Mouse (Mus musculus) cerebellum, adult 2 months (tissue): ENCODE results near the gene Snx13. TPM values are rescaled to one million over a fixed set of nuclear protein-coding genes. Genes with fewer than 3 reads are reported as not detected.

Experiments
- DNase-seq, 2 experiments: peaks; one replicate each; pipeline ENCODE4 v3.0.0; 2021
- H3K27ac ChIP-seq: fragments of 200-500 bp; 2 replicates; pipeline ENCODE4 v1.5.1; 2012; ENCODE audit warnings: low read length, control low read depth, inconsistent platforms; ENCODE audit not compliant: insufficient read depth
- H3K27me3 ChIP-seq: fragments of 200-500 bp; 2 replicates; pipeline ENCODE4 v1.6.1; 2012; ENCODE audit warnings: inconsistent platforms, mild to moderate bottlenecking, low read length, moderate library complexity; ENCODE audit not compliant: control insufficient read depth, insufficient read depth
- H3K4me1 ChIP-seq: fragments of 200-500 bp; 2 replicates; pipeline ENCODE4 v1.6.1; 2011; ENCODE audit warnings: low read length; ENCODE audit not compliant: control insufficient read depth, insufficient read depth
- H3K4me3 ChIP-seq: fragments of 200-500 bp; replicated peaks from 2 replicates; pipeline ENCODE3; 2011; ENCODE audit warnings: mild to moderate bottlenecking, low read depth, low read length, control low read depth; ENCODE audit not compliant: insufficient read depth
- CTCF ChIP-seq: fragments of 200-500 bp; IDR thresholded peaks from 2 replicates; pipeline ENCODE4 v1.5.1; 2011; ENCODE audit warnings: low read depth, mild to moderate bottlenecking, control low read depth, low read length, moderate library complexity, borderline replicate concordance; ENCODE audit not compliant: insufficient read depth
- POLR2A ChIP-seq: fragments of 200-500 bp; IDR thresholded peaks from 2 replicates; pipeline ENCODE4 v1.6.1; 2011; ENCODE audit warnings: low read length, control low read depth, borderline replicate concordance; ENCODE audit not compliant: insufficient read depth
- WGBS: fragments of 180-500 bp; shearing (Covaris S2); methylation state at CpG from one replicate; pipeline ENCODE4 v1.1.7; 2018; 5-methylcytosine and 5-hydroxymethylcytosine counted together
- polyA plus RNA-seq: library from polyadenylated mRNA; depleted of rRNA; stranded (reverse); fragments of >200 nt; gene quantifications from 2 replicates; pipeline ENCODE4 v1.2.3, GENCODE M21; 2012

Snx13 gene
- polyA plus RNA-seq, 1 experiment = 27.8 TPM

GRCm38 (mm10) chr12:35038668-35039570, 8.1 kb upstream of the Snx13 start:
- no peak overlapping the region; the same call in 1 of the 2 replicates for H3K27ac ChIP-seq
- no peak for DNase-seq
- H3K4me3 ChIP-seq = no peak overlapping the region
- TF ChIP-seq POLR2A (no peak), CTCF (no peak)
- H3K27me3 ChIP-seq = no peaks in the 10 kb centered on the region
- WGBS = 46% methylated on average over 14 of the region's 14 CpGs
- H3K4me1 ChIP-seq = no peaks in the 10 kb centered on the region

- Histone ChIP-seq H3K27me3 (no peaks in the 10 kb centered on the region), H3K27ac (no peak overlapping the region), H3K4me1 (no peaks in the 10 kb centered on the region), H3K4me3 (no peak overlapping the region)
- no peak for TF ChIP-seq POLR2A
- TF ChIP-seq CTCF = no peak
- no peak for DNase-seq
- 92% methylated on average over 5 of the region's 5 CpGs for WGBS
Measured at GRCm38 (mm10) chr12:35039571-35039936, 7.4 kb upstream of the Snx13 start.

DNA sequence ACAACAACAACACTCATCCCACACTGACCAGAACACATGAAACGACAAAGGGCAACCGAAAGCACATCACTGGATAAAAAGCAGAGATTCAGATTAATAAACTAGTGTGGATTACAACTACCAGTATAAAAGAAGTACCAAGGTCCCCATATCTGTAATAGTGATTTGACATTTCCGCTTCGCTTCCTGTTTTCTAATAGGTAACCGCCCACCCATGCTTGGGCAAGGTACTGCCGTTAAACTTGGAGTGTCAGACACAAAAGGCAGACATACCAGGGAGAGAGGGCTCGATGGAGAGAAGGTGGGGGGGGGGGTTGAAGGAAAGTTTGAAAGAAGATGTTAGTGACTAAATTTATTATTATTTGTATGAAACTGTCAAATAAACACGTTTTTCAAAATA, 5.0 kb upstream of the Snx13 start:
- no peak for DNase-seq
- no peak for TF ChIP-seq POLR2A
- no peak for TF ChIP-seq CTCF
- Histone ChIP-seq H3K4me1 (no peaks in the 10 kb centered on the region), H3K27me3 (no peaks in the 10 kb centered on the region), H3K4me3 (no peak overlapping the region), H3K27ac (no peak overlapping the region)
- WGBS = 76% methylated on average over 8 of the region's 8 CpGs

DNA sequence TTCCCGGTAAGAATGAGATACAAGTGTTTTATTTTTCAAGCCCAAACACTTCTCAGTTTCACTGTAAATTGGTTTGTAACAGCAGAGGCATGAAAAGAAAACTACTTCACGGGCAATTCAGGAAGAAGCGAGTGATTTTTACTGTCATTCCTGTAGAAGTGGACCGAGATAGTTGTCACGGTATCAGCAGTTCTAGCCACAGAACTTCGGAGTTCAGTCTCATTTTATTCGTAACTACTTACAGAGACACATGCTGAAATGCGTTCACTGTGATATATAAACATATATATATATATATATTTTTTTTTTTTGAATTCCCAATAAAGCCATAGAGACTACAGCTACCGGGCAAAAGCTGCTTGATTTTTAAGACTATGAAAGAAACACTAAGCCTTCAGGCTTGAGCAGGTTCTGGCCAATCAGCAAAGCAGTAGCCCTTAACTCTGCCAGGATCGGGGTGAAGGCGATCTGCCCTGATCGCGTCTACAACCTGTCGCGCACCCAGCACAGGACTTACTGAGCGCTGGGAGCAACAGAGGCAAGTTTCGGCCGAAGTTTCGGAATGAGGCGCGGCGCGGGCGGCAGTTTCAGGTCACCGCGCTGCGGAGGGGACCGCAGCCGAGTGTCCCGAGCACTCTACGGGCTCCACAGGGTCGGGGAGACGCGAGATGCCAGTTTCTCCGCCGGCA, 532 bp upstream of the Snx13 start:
- whole genome bisulfite sequencing = under 1% methylated on average over 36 of the region's 36 CpGs
- peak overlapping the region; percentile 100 for H3K4me3 ChIP-seq
- H3K27ac ChIP-seq = peak overlapping the region; percentile 95
- H3K4me1 ChIP-seq = no peaks in the 10 kb centered on the region; the same call in 1 of the 2 replicates
- TF ChIP-seq POLR2A = no peak
- no peak for TF ChIP-seq CTCF
- H3K27me3 ChIP-seq = no peaks in the 10 kb centered on the region
- DNase-seq = no peak

DNA sequence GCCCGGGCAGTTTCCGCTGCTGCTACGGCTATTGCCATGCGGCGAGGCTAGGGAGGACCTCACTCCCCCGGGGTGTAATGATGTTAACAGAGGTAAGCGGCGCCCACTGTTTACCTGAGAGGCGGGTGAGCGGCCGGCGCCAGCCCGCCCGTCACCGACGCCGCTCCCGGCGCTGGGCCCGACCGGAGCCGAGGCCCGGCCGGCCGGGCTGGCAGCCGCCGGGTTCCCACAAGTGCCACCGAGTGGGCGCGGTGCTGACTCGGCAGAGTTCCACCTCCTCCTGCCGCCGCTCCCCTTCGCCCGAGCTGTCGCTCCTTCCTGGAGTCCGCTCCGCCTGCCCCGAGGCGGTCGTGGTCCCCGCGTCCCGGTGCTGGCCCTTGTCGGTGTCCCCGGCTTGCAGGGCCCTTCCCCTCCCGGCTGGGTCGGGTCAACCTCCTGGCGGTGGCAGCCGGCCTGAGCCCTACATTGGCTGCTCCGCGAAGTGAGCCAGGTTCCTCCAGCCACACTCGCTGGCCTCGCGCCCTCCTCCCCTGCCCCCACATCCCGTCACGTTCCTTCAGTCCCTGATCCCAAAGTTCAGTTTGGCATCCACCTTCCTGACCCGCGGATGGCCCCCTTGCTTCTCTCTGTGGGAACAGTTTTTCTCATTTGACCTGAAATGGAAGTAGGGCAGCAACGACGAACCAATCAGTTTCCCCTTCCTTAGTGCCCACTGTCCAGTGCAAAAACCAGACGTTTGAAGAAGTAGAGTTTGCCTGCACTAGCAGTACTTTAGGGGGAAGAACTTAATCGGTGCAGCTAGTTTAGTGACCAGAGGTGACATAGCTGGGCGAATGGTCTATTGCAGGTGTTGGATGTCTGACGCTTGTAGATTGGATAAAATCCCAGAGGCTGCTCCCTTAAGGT, 587 bp downstream of the Snx13 start:
- TF ChIP-seq CTCF (no peak), POLR2A (no peak)
- Histone ChIP-seq H3K4me1 (no peaks in the 10 kb centered on the region; the same call in 1 of the 2 replicates), H3K27ac (peak overlapping the region; percentile 91), H3K27me3 (no peaks in the 10 kb centered on the region), H3K4me3 (peak overlapping the region; percentile 100)
- under 1% methylated on average over 56 of the region's 65 CpGs for WGBS
- DNase-seq = peak; percentile 81 to 84

DNA sequence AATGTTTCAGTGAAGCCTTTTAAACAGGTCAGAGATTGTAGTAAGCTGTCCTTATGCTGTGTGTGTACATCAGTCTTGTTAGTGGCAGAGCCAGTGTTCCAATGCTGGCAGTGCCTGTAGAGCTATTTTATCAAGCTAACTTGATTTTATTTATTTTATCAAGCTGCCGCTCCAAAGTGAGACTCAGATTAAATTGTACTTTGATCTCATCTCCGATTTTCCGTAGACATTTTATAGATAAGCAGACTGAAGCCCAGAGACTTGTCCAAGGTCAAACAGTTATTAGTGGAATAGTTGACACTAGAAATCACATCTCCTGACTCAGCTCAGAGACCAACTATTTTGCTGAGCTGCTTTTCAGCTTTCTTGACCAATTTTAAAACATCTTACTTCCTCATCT, 1.9 kb downstream of the Snx13 start:
- no peak overlapping the region for H3K4me3 ChIP-seq
- no peak for TF ChIP-seq POLR2A
- 89% methylated on average over 3 of the region's 3 CpGs for WGBS
- H3K4me1 ChIP-seq = no peaks in the 10 kb centered on the region; the same call in 1 of the 2 replicates
- no peak overlapping the region for H3K27ac ChIP-seq
- H3K27me3 ChIP-seq = no peaks in the 10 kb centered on the region
- DNase-seq = no peak

DNA sequence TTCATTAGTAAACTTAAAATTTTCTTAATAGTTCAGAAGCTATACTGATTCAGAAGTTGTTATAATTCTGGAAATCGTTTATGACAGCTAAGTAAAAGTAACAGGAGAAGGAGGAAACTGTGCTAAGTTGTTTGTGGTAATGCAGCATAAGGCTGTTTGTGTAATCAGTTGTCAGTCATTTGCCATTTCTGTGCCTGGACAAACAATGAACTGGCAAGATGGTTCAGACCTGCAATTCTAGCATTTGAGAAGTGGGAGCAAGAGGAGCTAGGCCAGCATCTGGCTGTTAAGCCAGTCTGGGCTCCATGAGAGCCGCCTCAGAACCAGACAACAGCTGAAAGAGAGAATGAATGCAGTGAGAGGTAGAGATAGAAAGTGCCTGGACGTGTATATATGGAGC, 3.5 kb downstream of the Snx13 start:
- no peak overlapping the region for H3K27ac ChIP-seq
- no peak for DNase-seq
- TF ChIP-seq CTCF (no peak), POLR2A (no peak)
- no peaks in the 10 kb centered on the region; the same call in 1 of the 2 replicates for H3K4me1 ChIP-seq
- no peaks in the 10 kb centered on the region for H3K27me3 ChIP-seq
- 66% methylated on average over 3 of the region's 3 CpGs for WGBS
- H3K4me3 ChIP-seq = no peak overlapping the region
